Mouse (Mus musculus): ENCODE measurements around the gene Foxred2.

DNA sequence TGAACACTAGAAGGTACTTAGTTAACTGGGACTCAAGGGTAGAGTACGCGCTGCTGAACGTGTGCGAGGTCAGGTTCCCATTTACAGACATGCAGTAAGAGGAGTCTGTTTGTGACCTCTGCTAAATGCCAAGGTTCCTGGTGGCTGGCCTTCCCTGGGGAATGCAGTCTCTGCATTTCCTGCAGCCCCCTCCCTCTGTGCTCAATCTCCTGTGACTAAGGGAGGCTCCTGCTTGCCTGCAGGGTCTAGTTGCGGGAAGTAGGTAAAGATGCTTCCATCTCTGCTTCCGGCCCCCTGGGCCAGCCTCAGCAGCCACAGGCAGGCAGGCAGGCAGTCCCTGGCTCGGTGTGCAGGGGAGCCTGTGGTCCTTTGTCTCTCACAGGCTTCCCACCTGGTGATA lies 43.9 kb downstream of the Foxred2 start:
- no peak for TF ChIP-seq CTCF (IDR thresholded peaks at IDR 0.05; ENCODE audit: borderline replicate concordance, control insufficient read depth, extremely low read depth, insufficient read depth, low read length, poor library complexity)
- TF ChIP-seq POLR2A (IDR thresholded peaks at IDR 0.05; ENCODE audit: control insufficient read depth, extremely low read depth, insufficient read depth, low read length, poor library complexity) = no peak
